Mouse (Mus musculus) MN1 (cell line): ENCODE measurements around the gene Rbm10.

Experiments used
- DNase-seq: peaks from one replicate; pipeline ENCODE4 v3.0.0-alpha.2; 2016; ENCODE audit warnings: low spot score

Gene Rbm10

GRCm38 (mm10) chrX:20617176-20617902, at the start of gene Rbm10, which contains the start of gene Ndufb11:
TSS of gene Rbm10 (plus strand) at chrX:20617503.
TSS of gene Ndufb11 (minus strand) at chrX:20617619.
- DNase-seq: peak; percentile 83

- DNase-seq: peak; percentile 63
Observed at GRCm38 (mm10) chrX:20571024-20571423, 46.3 kb upstream of the Rbm10 start.

- DNase-seq: no peak
Observed at GRCm38 (mm10) chrX:20572683-20573082, 44.6 kb upstream of the Rbm10 start.

- DNase-seq: no peak
Observed at GRCm38 (mm10) chrX:20573927-20574326, 43.4 kb upstream of the Rbm10 start.

GRCm38 (mm10) chrX:20587968-20588367, 29.3 kb upstream of the Rbm10 start:
- DNase-seq: peak; percentile 18

- DNase-seq: no peak
Observed at GRCm38 (mm10) chrX:20608500-20608899, 8.8 kb upstream of the Rbm10 start.

GRCm38 (mm10) chrX:20616861-20617175, 485 bp upstream of the Rbm10 start:
- DNase-seq: no peak

- DNase-seq: no peak
Observed at GRCm38 (mm10) chrX:20617903-20618399, 648 bp downstream of the Rbm10 start.

GRCm38 (mm10) chrX:20638141-20638540, 20.8 kb downstream of the Rbm10 start:
- no peak for DNase-seq

- no peak for DNase-seq
Observed at GRCm38 (mm10) chrX:20644780-20645179, 27.5 kb downstream of the Rbm10 start.

- peak; percentile 8 for DNase-seq
Observed at GRCm38 (mm10) chrX:20657593-20657992, 40.3 kb downstream of the Rbm10 start.

- DNase-seq: peak; percentile 93
Observed at GRCm38 (mm10) chrX:20658026-20658652, 40.8 kb downstream of the Rbm10 start, which contains the start of gene Uba1. TSS of gene Uba1 (plus strand) at chrX:20658326.

- DNase-seq: peak; percentile 41
Observed at GRCm38 (mm10) chrX:20658891-20659406, 41.6 kb downstream of the Rbm10 start.

GRCm38 (mm10) chrX:20662317-20662715, 45.0 kb downstream of the Rbm10 start:
- no peak for DNase-seq

- DNase-seq: peak; percentile 96
Observed at GRCm38 (mm10) chrX:20662716-20663443, 45.6 kb downstream of the Rbm10 start.

GRCm38 (mm10) chrX:20663444-20663790, 46.1 kb downstream of the Rbm10 start:
- DNase-seq: peak; percentile 46

- DNase-seq: peak; percentile 96
Observed at GRCm38 (mm10) chrX:20687519-20688067, 70.3 kb downstream of the Rbm10 start, which contains the start of gene Cdk16. TSS of gene Cdk16 (plus strand) at chrX:20687954.

- peak; percentile 90 for DNase-seq
Observed at GRCm38 (mm10) chrX:20688068-20688547, 70.8 kb downstream of the Rbm10 start.

GRCm38 (mm10) chrX:20688615-20689014, 71.3 kb downstream of the Rbm10 start:
- peak; percentile 82 for DNase-seq

GRCm38 (mm10) chrX:20691566-20691965, 74.3 kb downstream of the Rbm10 start:
- no peak for DNase-seq

- no peak for DNase-seq
Observed at GRCm38 (mm10) chrX:20692616-20693015, 75.3 kb downstream of the Rbm10 start.

- no peak for DNase-seq
Observed at GRCm38 (mm10) chrX:20695842-20696241, 78.5 kb downstream of the Rbm10 start.
